Mouse (Mus musculus) cerebellum, adult 2 months (tissue): ENCODE results near the gene Myo1e. TPM values are rescaled to one million over a fixed set of nuclear protein-coding genes. Genes with fewer than 3 reads are reported as not detected.

Experiments used
- DNase-seq, 2 experiments: peaks; one replicate each; pipeline ENCODE4 v3.0.0; 2021
- H3K27ac ChIP-seq: fragments of 200-500 bp; 2 replicates; pipeline ENCODE4 v1.5.1; 2012; ENCODE audit warnings: low read length, control low read depth, inconsistent platforms; ENCODE audit not compliant: insufficient read depth
- H3K27me3 ChIP-seq: fragments of 200-500 bp; 2 replicates; pipeline ENCODE4 v1.6.1; 2012; ENCODE audit warnings: inconsistent platforms, mild to moderate bottlenecking, low read length, moderate library complexity; ENCODE audit not compliant: control insufficient read depth, insufficient read depth
- H3K4me1 ChIP-seq: fragments of 200-500 bp; 2 replicates; pipeline ENCODE4 v1.6.1; 2011; ENCODE audit warnings: low read length; ENCODE audit not compliant: control insufficient read depth, insufficient read depth
- H3K4me3 ChIP-seq: fragments of 200-500 bp; replicated peaks from 2 replicates; pipeline ENCODE3; 2011; ENCODE audit warnings: mild to moderate bottlenecking, low read depth, low read length, control low read depth; ENCODE audit not compliant: insufficient read depth
- CTCF ChIP-seq: fragments of 200-500 bp; IDR thresholded peaks from 2 replicates; pipeline ENCODE4 v1.5.1; 2011; ENCODE audit warnings: low read depth, mild to moderate bottlenecking, control low read depth, low read length, moderate library complexity, borderline replicate concordance; ENCODE audit not compliant: insufficient read depth
- POLR2A ChIP-seq: fragments of 200-500 bp; IDR thresholded peaks from 2 replicates; pipeline ENCODE4 v1.6.1; 2011; ENCODE audit warnings: low read length, control low read depth, borderline replicate concordance; ENCODE audit not compliant: insufficient read depth
- WGBS: fragments of 180-500 bp; shearing (Covaris S2); methylation state at CpG from one replicate; pipeline ENCODE4 v1.1.7; 2018; 5-methylcytosine and 5-hydroxymethylcytosine counted together
- polyA plus RNA-seq: library from polyadenylated mRNA; depleted of rRNA; stranded (reverse); fragments of >200 nt; gene quantifications from 2 replicates; pipeline ENCODE4 v1.2.3, GENCODE M21; 2012

Myo1e gene
- polyA plus RNA-seq, 1 experiment: 8.1 TPM

DNA sequence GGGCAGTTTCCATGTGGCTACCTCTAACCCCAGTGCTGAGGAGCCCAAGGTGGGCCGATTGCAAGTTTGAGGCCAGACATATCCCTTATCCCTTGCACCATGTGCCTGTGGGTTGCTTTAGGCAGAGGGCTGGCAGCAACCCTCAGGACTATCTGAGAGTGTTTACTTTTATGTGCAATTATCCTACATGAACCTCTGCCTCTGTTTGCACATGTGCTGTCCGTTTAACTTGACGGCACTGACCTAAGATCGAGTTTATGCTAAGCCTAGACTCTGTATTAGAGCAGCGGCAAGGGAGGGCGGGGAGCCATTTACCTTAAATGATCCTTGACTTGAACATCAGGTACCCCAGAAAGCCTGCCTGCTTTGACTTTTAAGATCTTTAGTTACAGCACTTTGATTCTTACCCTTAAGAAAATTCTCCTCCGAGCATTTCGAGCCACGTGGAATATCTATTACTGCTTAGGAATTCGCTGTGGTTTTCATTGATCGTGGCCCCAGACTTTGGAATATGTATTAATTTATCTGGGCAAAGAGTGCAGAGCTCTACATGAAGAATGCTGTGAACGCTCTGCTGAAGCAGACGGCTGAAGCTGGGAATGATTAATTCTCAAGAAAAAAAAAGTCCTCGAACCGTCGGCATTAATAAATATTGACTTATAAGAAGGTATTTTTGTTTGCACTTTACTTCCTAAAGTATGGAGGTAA lies 33.7 kb downstream of the Myo1e start:
- WGBS: 90% methylated on average over 16 of the region's 16 CpGs
- DNase-seq: no peak
- no peaks in the 10 kb centered on the region for H3K27me3 ChIP-seq
- no peak overlapping the region for H3K27ac ChIP-seq
- no peaks in the 10 kb centered on the region; the same call in 1 of the 2 replicates for H3K4me1 ChIP-seq
- no peak overlapping the region for H3K4me3 ChIP-seq
- no peak for TF ChIP-seq POLR2A
- TF ChIP-seq CTCF: no peak

GRCm38 (mm10) chr9:70241411-70241961 lies 34.3 kb downstream of the Myo1e start:
- no peaks in the 10 kb centered on the region for H3K27me3 ChIP-seq
- H3K4me1 ChIP-seq: no peaks in the 10 kb centered on the region; the same call in 1 of the 2 replicates
- no peak for TF ChIP-seq CTCF
- no peak for TF ChIP-seq POLR2A
- 70% methylated on average over 8 of the region's 8 CpGs for WGBS
- no peak overlapping the region for H3K27ac ChIP-seq
- H3K4me3 ChIP-seq: no peak overlapping the region
- DNase-seq: no peak

DNA sequence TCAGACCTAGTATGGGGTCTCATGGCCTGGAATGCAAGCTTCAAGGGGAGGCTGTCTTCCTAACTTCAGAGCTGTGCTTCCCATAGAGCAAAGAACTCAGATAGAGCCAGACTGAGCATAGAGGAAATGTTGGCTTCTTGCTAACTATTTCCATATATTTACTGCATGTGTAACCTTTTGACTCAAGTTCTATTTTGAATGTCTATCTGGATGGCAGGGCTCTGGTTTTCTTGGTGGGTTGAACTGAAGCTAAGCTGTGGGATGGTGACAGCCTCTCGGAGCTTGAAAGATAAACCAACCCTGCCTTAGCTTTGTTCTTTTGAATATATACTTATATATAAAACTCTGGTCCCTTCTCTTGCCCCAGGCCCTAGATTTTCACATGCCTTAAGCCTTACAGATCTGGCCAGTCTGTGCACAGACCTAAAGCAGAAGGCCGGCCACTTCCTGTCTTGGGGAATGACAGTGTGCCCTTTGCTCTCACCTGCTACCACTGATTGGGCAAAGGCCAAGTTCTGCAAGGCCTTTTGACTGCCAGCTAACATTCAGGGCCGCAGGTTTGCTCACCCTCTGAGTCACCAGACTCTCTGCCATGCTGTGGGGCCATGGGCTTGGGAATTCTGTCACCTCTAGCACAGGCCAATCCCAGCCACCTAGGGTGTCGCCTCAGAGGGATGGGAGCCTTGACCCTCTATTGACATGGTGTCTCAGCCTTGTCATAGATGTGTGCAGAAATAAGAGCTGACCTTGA lies 35.1 kb downstream of the Myo1e start:
- TF ChIP-seq CTCF (no peak), POLR2A (no peak)
- DNase-seq: peak in 1 of 2 experiments; percentile 32
- Histone ChIP-seq H3K27me3 (no peaks in the 10 kb centered on the region), H3K4me3 (no peak overlapping the region), H3K4me1 (no peaks in the 10 kb centered on the region; the same call in 1 of the 2 replicates), H3K27ac (no peak overlapping the region)
- WGBS: 67% methylated on average over 4 of the region's 4 CpGs

- no peaks in the 10 kb centered on the region; the same call in 1 of the 2 replicates for H3K4me1 ChIP-seq
- H3K27me3 ChIP-seq: no peaks in the 10 kb centered on the region
- peak in 1 of 2 experiments; percentile 16 for DNase-seq
- WGBS: 41% methylated on average over 8 of the region's 8 CpGs
- H3K27ac ChIP-seq: no peak overlapping the region
- H3K4me3 ChIP-seq: no peak overlapping the region
- no peak for TF ChIP-seq POLR2A
- no peak for TF ChIP-seq CTCF
These were observed 36.1 kb downstream of the Myo1e start for GRCm38 (mm10) chr9:70243241-70243640.

GRCm38 (mm10) chr9:70243708-70244107 lies 36.6 kb downstream of the Myo1e start:
- Histone ChIP-seq H3K4me3 (no peak overlapping the region), H3K27ac (no peak overlapping the region), H3K27me3 (no peaks in the 10 kb centered on the region), H3K4me1 (no peaks in the 10 kb centered on the region; the same call in 1 of the 2 replicates)
- WGBS: 74% methylated on average over 2 of the region's 2 CpGs
- no peak for DNase-seq
- TF ChIP-seq POLR2A (no peak), CTCF (no peak)

DNA sequence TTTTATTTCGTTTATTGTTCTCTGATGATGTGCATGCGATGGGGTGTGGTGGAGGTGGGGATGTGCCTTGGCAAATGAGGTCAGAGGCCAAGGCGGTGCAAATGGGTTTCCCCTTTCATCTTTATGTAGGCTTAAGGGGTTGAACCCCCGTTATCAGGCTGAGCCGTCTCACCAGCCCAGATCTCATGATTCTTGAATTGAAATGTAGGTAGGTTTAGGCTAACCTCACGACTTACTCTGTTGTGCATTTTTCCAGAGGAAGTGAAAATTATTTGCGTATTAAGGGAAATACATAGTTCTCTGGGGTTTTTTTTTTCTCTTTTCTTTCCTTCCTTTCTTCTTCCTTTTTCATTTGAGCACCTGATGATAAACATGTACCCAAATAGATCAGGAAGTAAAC lies 37.0 kb downstream of the Myo1e start:
- no peaks in the 10 kb centered on the region for H3K27me3 ChIP-seq
- no peak overlapping the region for H3K4me3 ChIP-seq
- no peak overlapping the region for H3K27ac ChIP-seq
- 91% methylated on average over 7 of the region's 7 CpGs for WGBS
- H3K4me1 ChIP-seq: no peaks in the 10 kb centered on the region; the same call in 1 of the 2 replicates
- no peak for DNase-seq
- TF ChIP-seq CTCF (no peak), POLR2A (no peak)

- no peak overlapping the region for H3K27ac ChIP-seq
- no peak for DNase-seq
- no peak overlapping the region for H3K4me3 ChIP-seq
- no peaks in the 10 kb centered on the region; the same call in 1 of the 2 replicates for H3K4me1 ChIP-seq
- 94% methylated on average over 9 of the region's 9 CpGs for WGBS
- TF ChIP-seq CTCF: no peak
- no peak for TF ChIP-seq POLR2A
- H3K27me3 ChIP-seq: no peaks in the 10 kb centered on the region
These were observed 37.9 kb downstream of the Myo1e start for GRCm38 (mm10) chr9:70245040-70245439.
